Mouse (Mus musculus) heart, embryonic 15.5 days (tissue): Measurements from ENCODE around the gene Panx1. TPM values are rescaled to one million over a fixed set of nuclear protein-coding genes. Genes with fewer than 3 reads are reported as not detected.

ENCODE experiments used
- ATAC-seq: fragments of 200-750 bp; cut with Nextera tagmentation; replicated peaks from 2 replicates; pipeline ENCODE4 v1.8.0; 2017; ENCODE audit warnings: low read depth, moderate TSS enrichment; ENCODE audit not compliant: insufficient number of reproducible peaks, insufficient read depth, low FRiP score
- H3K27ac ChIP-seq: fragments of 300-500 bp; sonication (generic); 2 replicates; pipeline ENCODE4 v1.5.1; 2015; ENCODE audit warnings: mild to moderate bottlenecking, inconsistent platforms
- H3K27me3 ChIP-seq: fragments of 300-500 bp; sonication (generic); 2 replicates; pipeline ENCODE4 v1.6.1; 2015; ENCODE audit warnings: inconsistent platforms
- H3K36me3 ChIP-seq: fragments of 300-500 bp; sonication (generic); 2 replicates; pipeline ENCODE4 v1.6.1; 2015; ENCODE audit warnings: mild to moderate bottlenecking, inconsistent platforms
- H3K4me1 ChIP-seq: fragments of 300-500 bp; sonication (generic); replicated peaks from 2 replicates; pipeline ENCODE4 v1.6.1; 2015; ENCODE audit warnings: inconsistent platforms
- H3K4me2 ChIP-seq: fragments of 300-500 bp; sonication (generic); 2 replicates; pipeline ENCODE4 v1.6.1; 2015; ENCODE audit warnings: inconsistent platforms, mild to moderate bottlenecking, moderate library complexity
- H3K4me3 ChIP-seq: fragments of 300-500 bp; sonication (generic); 2 replicates; pipeline ENCODE4 v1.5.1; 2015; ENCODE audit warnings: mild to moderate bottlenecking, inconsistent platforms
- H3K9ac ChIP-seq: fragments of 300-500 bp; sonication (generic); 2 replicates; pipeline ENCODE4 v1.6.1; 2015; ENCODE audit warnings: mild to moderate bottlenecking, inconsistent platforms
- H3K9me3 ChIP-seq: fragments of 300-500 bp; sonication (generic); replicated peaks from 2 replicates; pipeline ENCODE4 v1.6.1; 2016; ENCODE audit warnings: inconsistent platforms
- whole genome bisulfite sequencing: fragments of 180-500 bp; shearing (Covaris S2); methylation state at CpG from one replicate; pipeline ENCODE4 v1.1.7; 2015; ENCODE audit warnings: mixed read lengths; 5-methylcytosine and 5-hydroxymethylcytosine counted together
- polyA plus RNA-seq: library from polyadenylated mRNA; unstranded; fragments of >200 nt; fragmentation: Nextera tagmentation; extraction: Ambion mirVana; gene quantifications from 2 replicates; pipeline ENCODE4 v1.2.1, GENCODE M21; 2015

The Panx1 gene
- polyA plus RNA-seq, 1 experiment from 2014 or later, result 17.9 TPM

GRCm38 (mm10) chr9:14967598-14967997, 77.7 kb downstream of the Panx1 start:
- Histone ChIP-seq H3K27ac (no peak overlapping the region), H3K9me3 (no peaks in the 10 kb centered on the region), H3K4me2 (no peak overlapping the region), H3K4me3 (no peak overlapping the region), H3K27me3 (no peaks in the 10 kb centered on the region), H3K9ac (no peak overlapping the region), H3K36me3 (no peaks in the 10 kb centered on the region), H3K4me1 (no peaks in the 10 kb centered on the region)
- 66% methylated on average over 1 of the region's 1 CpGs for WGBS
- ATAC-seq, result no peak

- ATAC-seq, result no peak
- Histone ChIP-seq H3K4me1 (no peaks in the 10 kb centered on the region), H3K9me3 (no peaks in the 10 kb centered on the region), H3K27ac (no peak overlapping the region), H3K9ac (no peak overlapping the region), H3K36me3 (no peaks in the 10 kb centered on the region), H3K4me2 (no peak overlapping the region), H3K4me3 (no peak overlapping the region), H3K27me3 (no peaks in the 10 kb centered on the region)
- 47% methylated on average over 4 of the region's 4 CpGs for WGBS
Measured at GRCm38 (mm10) chr9:14966787-14967186, 78.5 kb downstream of the Panx1 start.

- H3K9ac ChIP-seq, result no peak overlapping the region
- H3K4me2 ChIP-seq, result no peak overlapping the region
- no peak overlapping the region for H3K27ac ChIP-seq
- no peaks in the 10 kb centered on the region for H3K9me3 ChIP-seq
- no peak for ATAC-seq
- H3K4me3 ChIP-seq, result no peak overlapping the region
- H3K4me1 ChIP-seq, result no peaks in the 10 kb centered on the region
- no peaks in the 10 kb centered on the region for H3K36me3 ChIP-seq
- no peaks in the 10 kb centered on the region for H3K27me3 ChIP-seq
Measured at GRCm38 (mm10) chr9:14965368-14965767, 79.9 kb downstream of the Panx1 start.

GRCm38 (mm10) chr9:14962769-14963168, 82.5 kb downstream of the Panx1 start:
- H3K4me1 ChIP-seq, result no peaks in the 10 kb centered on the region
- ATAC-seq, result no peak
- no peaks in the 10 kb centered on the region for H3K27me3 ChIP-seq
- WGBS, result 65% methylated on average over 1 of the region's 1 CpGs
- no peak overlapping the region for H3K4me3 ChIP-seq
- no peak overlapping the region for H3K27ac ChIP-seq
- no peaks in the 10 kb centered on the region for H3K36me3 ChIP-seq
- no peak overlapping the region for H3K4me2 ChIP-seq
- H3K9ac ChIP-seq, result no peak overlapping the region
- no peaks in the 10 kb centered on the region for H3K9me3 ChIP-seq

- no peak overlapping the region for H3K27ac ChIP-seq
- no peak overlapping the region for H3K4me2 ChIP-seq
- no peaks in the 10 kb centered on the region for H3K9me3 ChIP-seq
- no peak for ATAC-seq
- no peak overlapping the region for H3K9ac ChIP-seq
- H3K27me3 ChIP-seq, result no peaks in the 10 kb centered on the region; the same call in 1 of the 2 replicates
- no peaks in the 10 kb centered on the region for H3K36me3 ChIP-seq
- 65% methylated on average over 1 of the region's 1 CpGs for WGBS
- no peaks in the 10 kb centered on the region for H3K4me1 ChIP-seq
- H3K4me3 ChIP-seq, result no peak overlapping the region
Measured at GRCm38 (mm10) chr9:14954659-14955058, 90.6 kb downstream of the Panx1 start.

Other genes starting within 250 kb of the Panx1 start
- 0.26 and 2.3 TPM in 2 replicates for gene Gpr83, start 185.3 kb downstream of the Panx1 start, polyA plus RNA-seq
- gene Izumo1r, start 141.5 kb downstream of the Panx1 start, polyA plus RNA-seq, result 0.13 and 1.8 TPM in 2 replicates
- gene Hephl1, start 66.6 kb upstream of the Panx1 start, polyA plus RNA-seq, result 0.03 TPM in 1 of 2 replicates, not detected in the other
- 1.5 and 2.3 TPM in 2 replicates for gene Vstm5, start 193.6 kb upstream of the Panx1 start, polyA plus RNA-seq
- 18.4 and 18.8 TPM in 2 replicates for gene Med17, start 234.5 kb upstream of the Panx1 start, polyA plus RNA-seq